Mouse (Mus musculus) E14TG2a.4 (cell line): ENCODE results near the gene Csde1.
A peak's percentile ranks its signal among the peaks of the same experiment; 100 is the strongest.

Experiments
- H3K27me3 ChIP-seq: 2 replicates; pipeline ENCODE4 v1.6.1; 2014; ENCODE audit warnings: low read length, control low read depth; ENCODE audit not compliant: insufficient read depth
- H3K36me3 ChIP-seq: 2 replicates; pipeline ENCODE4 v1.6.1; 2014; ENCODE audit warnings: low read length, control low read depth; ENCODE audit not compliant: insufficient read depth
- H3K4me1 ChIP-seq: replicated peaks from 2 replicates; pipeline ENCODE4 v1.6.1; 2014; ENCODE audit warnings: low read depth, low read length, control low read depth
- H3K4me3 ChIP-seq: replicated peaks from 2 replicates; pipeline ENCODE4 v1.5.1; 2014; ENCODE audit warnings: mild to moderate bottlenecking, low read length
- H3K9me3 ChIP-seq: 2 replicates; pipeline ENCODE4 v1.6.1; 2014; ENCODE audit warnings: low read length, control low read depth
- CTCF ChIP-seq: conservative IDR thresholded peaks from 2 replicates; pipeline ENCODE4 v1.5.1; 2014; ENCODE audit warnings: low read length
- NANOG ChIP-seq: IDR thresholded peaks from 2 replicates; pipeline ENCODE4 v1.6.1; 2014; ENCODE audit warnings: borderline replicate concordance, low read length, mixed read lengths
- POU5F1 ChIP-seq: IDR thresholded peaks from 2 replicates; pipeline ENCODE4 v1.6.1; 2014; ENCODE audit warnings: low read length, borderline replicate concordance

Gene Csde1

GRCm38 (mm10) chr3:103100735-103101134 lies 80.5 kb downstream of the Csde1 start:
- Histone ChIP-seq H3K36me3 (0 out of 2 replicates have a peak, but pooled peaks cover 3% of the 10 kb centered on the region), H3K27me3 (no peaks in the 10 kb centered on the region), H3K9me3 (no peaks in the 10 kb centered on the region), H3K4me1 (peaks cover 63% of the 10 kb centered on the region), H3K4me3 (no peak overlapping the region)
- no peak for TF ChIP-seq POU5F1
- TF ChIP-seq CTCF: peak; percentile 31

GRCm38 (mm10) chr3:103101194-103101593 lies 81.0 kb downstream of the Csde1 start:
- H3K36me3 ChIP-seq: 0 out of 2 replicates have a peak, but pooled peaks cover 3% of the 10 kb centered on the region
- H3K27me3 ChIP-seq: no peaks in the 10 kb centered on the region
- no peak for TF ChIP-seq CTCF
- no peak for TF ChIP-seq NANOG
- H3K4me3 ChIP-seq: peak overlapping the region; percentile 94
- H3K9me3 ChIP-seq: no peaks in the 10 kb centered on the region
- peaks cover 67% of the 10 kb centered on the region for H3K4me1 ChIP-seq

GRCm38 (mm10) chr3:103101909-103102308 lies 81.7 kb downstream of the Csde1 start:
- Histone ChIP-seq H3K36me3 (0 out of 2 replicates have a peak, but pooled peaks cover 3% of the 10 kb centered on the region), H3K4me1 (peaks cover 74% of the 10 kb centered on the region), H3K4me3 (peak overlapping the region; percentile 94), H3K9me3 (no peaks in the 10 kb centered on the region), H3K27me3 (no peaks in the 10 kb centered on the region)
- TF ChIP-seq CTCF (no peak), POU5F1 (no peak), NANOG (no peak)

- peaks cover 77% of the 10 kb centered on the region for H3K4me1 ChIP-seq
- H3K27me3 ChIP-seq: no peaks in the 10 kb centered on the region
- peak within 1 kb of the TSS; percentile 94 for H3K4me3 ChIP-seq
- H3K9me3 ChIP-seq: no peaks in the 10 kb centered on the region
- no peak for TF ChIP-seq POU5F1
- TF ChIP-seq NANOG: no peak
- no peak for TF ChIP-seq CTCF
- H3K36me3 ChIP-seq: 0 out of 2 replicates have a peak, but pooled peaks cover 3% of the 10 kb centered on the region
Observed at GRCm38 (mm10) chr3:103102454-103103390, 82.5 kb downstream of the Csde1 start, which contains the start of gene Dennd2c. Dennd2c (plus strand) TSS chr3:103102604.
